Mouse (Mus musculus): ENCODE measurements around the gene Bloc1s5. TPM values are rescaled to one million over a fixed set of nuclear protein-coding genes. Genes with fewer than 3 reads are reported as not detected.

The Bloc1s5 gene
- polyA plus RNA-seq, 1 experiment = 3.5 TPM

DNA sequence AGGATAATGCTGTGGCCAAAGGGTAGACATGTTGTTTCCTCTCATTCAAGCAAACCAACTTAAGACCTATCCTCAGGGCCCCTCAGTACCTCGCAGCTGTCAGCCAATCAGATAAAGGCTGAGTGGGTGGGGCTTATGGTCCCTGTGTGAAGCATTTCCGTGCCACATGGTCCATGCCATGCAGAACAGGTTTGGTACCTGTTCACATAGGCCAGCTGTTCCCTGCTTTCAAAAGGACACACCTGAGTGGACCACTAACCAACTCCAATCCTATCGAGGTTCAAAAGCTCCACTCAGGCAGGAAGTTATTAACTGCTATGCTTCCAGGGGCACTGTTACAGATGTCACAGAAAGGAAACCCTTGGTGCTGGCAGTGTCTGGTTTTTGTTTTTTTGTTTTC lies 80.7 kb downstream of the Bloc1s5 start:
- Histone ChIP-seq H3K36me3 (ENCODE audit: control insufficient read depth, insufficient read depth, low read length) (no peaks in the 10 kb centered on the region), H3K4me3 (ENCODE audit: control insufficient read depth, insufficient read depth, low read length) (no peak overlapping the region), H3K4me1 (replicated peaks; ENCODE audit: control insufficient read depth, insufficient read depth, low read length) (no peaks in the 10 kb centered on the region), H3K27me3 (ENCODE audit: control insufficient read depth, insufficient read depth, low read length) (no peaks in the 10 kb centered on the region), H3K27ac (ENCODE audit: control insufficient read depth, insufficient read depth, low read length) (no peak overlapping the region)
- 59% methylated on average over 3 of the region's 3 CpGs for WGBS
- no peak for DNase-seq
- no peak for TF ChIP-seq POLR2A (IDR thresholded peaks at IDR 0.05; ENCODE audit: control insufficient read depth, extremely low read depth, insufficient read depth, low read length, poor library complexity)
- no peak for TF ChIP-seq CTCF (IDR thresholded peaks at IDR 0.05; ENCODE audit: borderline replicate concordance, control insufficient read depth, extremely low read depth, insufficient read depth, low read length, poor library complexity)

DNA sequence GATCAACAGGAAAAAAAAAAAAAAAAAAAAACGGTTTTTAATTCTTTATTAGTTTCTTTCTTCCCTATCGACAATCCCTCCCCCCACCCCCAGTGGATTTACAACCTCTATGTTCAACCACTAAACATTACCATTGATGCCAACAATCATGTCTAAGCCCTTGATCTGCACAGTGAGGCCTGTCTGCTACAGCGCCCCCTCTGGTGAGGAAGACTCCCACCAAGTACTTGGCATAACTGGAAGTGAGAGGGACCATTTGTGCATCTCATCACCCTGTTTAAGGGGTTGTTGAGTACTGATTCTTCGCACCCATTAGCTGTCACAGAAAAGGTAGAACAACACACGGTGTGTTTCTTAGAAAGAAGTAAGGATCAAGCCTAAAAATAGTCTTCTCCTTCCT lies 86.2 kb downstream of the Bloc1s5 start:
- Histone ChIP-seq H3K27ac (ENCODE audit: control insufficient read depth, insufficient read depth, low read length) (no peak overlapping the region), H3K36me3 (ENCODE audit: control insufficient read depth, insufficient read depth, low read length) (no peaks in the 10 kb centered on the region), H3K4me1 (replicated peaks; ENCODE audit: control insufficient read depth, insufficient read depth, low read length) (peaks cover 4% of the 10 kb centered on the region), H3K4me3 (ENCODE audit: control insufficient read depth, insufficient read depth, low read length) (no peak overlapping the region), H3K27me3 (ENCODE audit: control insufficient read depth, insufficient read depth, low read length) (no peaks in the 10 kb centered on the region)
- WGBS = 90% methylated on average over 5 of the region's 5 CpGs
- no peak for DNase-seq
- no peak for TF ChIP-seq POLR2A (IDR thresholded peaks at IDR 0.05; ENCODE audit: control insufficient read depth, extremely low read depth, insufficient read depth, low read length, poor library complexity)
- TF ChIP-seq CTCF (IDR thresholded peaks at IDR 0.05; ENCODE audit: borderline replicate concordance, control insufficient read depth, extremely low read depth, insufficient read depth, low read length, poor library complexity) = no peak

DNA sequence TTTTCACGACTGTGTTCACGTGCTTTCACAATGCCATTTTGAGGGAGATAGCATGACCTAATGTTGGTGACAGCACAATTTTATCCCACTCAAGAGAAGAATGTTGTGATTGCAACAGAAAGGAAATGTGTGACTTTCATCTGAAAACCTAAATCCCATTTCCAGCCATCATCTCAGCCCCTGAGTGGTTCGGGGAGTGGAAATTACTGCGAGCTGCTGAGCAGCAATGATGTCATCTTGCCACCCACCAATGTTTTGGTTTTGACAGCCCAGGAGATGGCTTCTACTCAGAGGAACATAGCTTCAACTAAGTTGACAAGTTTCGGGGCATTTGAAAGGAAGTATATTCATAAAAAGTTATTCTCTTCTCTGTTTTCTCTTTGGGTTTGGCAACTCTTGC lies 87.2 kb downstream of the Bloc1s5 start:
- Histone ChIP-seq H3K4me3 (ENCODE audit: control insufficient read depth, insufficient read depth, low read length) (no peak overlapping the region), H3K4me1 (replicated peaks; ENCODE audit: control insufficient read depth, insufficient read depth, low read length) (peaks cover 4% of the 10 kb centered on the region), H3K27ac (ENCODE audit: control insufficient read depth, insufficient read depth, low read length) (no peak overlapping the region), H3K27me3 (ENCODE audit: control insufficient read depth, insufficient read depth, low read length) (no peaks in the 10 kb centered on the region), H3K36me3 (ENCODE audit: control insufficient read depth, insufficient read depth, low read length) (no peaks in the 10 kb centered on the region)
- 92% methylated on average over 5 of the region's 5 CpGs for WGBS
- TF ChIP-seq POLR2A (IDR thresholded peaks at IDR 0.05; ENCODE audit: control insufficient read depth, extremely low read depth, insufficient read depth, low read length, poor library complexity) (no peak), CTCF (IDR thresholded peaks at IDR 0.05; ENCODE audit: borderline replicate concordance, control insufficient read depth, extremely low read depth, insufficient read depth, low read length, poor library complexity) (no peak)
- no peak for DNase-seq

DNA sequence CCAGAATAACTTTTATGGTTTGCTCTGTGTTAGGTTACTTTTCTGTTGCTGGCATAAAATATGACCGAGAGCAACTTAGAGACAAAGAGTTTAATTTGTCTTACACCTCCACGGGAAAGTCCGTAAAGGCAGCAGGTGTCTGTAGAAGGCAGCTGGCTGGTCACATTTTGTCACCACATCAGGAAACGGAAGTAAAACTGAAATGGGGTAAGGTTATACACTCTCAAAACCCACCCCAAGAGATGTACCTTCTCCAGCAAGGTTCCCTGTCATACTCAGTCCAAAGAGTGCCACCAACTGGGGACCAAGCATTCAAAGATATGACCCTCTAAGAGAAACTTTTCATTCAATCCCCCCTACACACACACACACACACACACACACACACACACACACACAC lies 88.2 kb downstream of the Bloc1s5 start:
- no peak overlapping the region for H3K4me3 ChIP-seq (ENCODE audit: control insufficient read depth, insufficient read depth, low read length)
- 22% methylated on average over 4 of the region's 4 CpGs for WGBS
- TF ChIP-seq CTCF (IDR thresholded peaks at IDR 0.05; ENCODE audit: borderline replicate concordance, control insufficient read depth, extremely low read depth, insufficient read depth, low read length, poor library complexity) (no peak), POLR2A (IDR thresholded peaks at IDR 0.05; ENCODE audit: control insufficient read depth, extremely low read depth, insufficient read depth, low read length, poor library complexity) (no peak)
- H3K27me3 ChIP-seq (ENCODE audit: control insufficient read depth, insufficient read depth, low read length) = no peaks in the 10 kb centered on the region
- H3K4me1 ChIP-seq (replicated peaks; ENCODE audit: control insufficient read depth, insufficient read depth, low read length) = peaks cover 4% of the 10 kb centered on the region
- no peak overlapping the region; the same call in 1 of the 2 replicates for H3K27ac ChIP-seq (ENCODE audit: control insufficient read depth, insufficient read depth, low read length)
- DNase-seq = no peak
- H3K36me3 ChIP-seq (ENCODE audit: control insufficient read depth, insufficient read depth, low read length) = no peaks in the 10 kb centered on the region

DNA sequence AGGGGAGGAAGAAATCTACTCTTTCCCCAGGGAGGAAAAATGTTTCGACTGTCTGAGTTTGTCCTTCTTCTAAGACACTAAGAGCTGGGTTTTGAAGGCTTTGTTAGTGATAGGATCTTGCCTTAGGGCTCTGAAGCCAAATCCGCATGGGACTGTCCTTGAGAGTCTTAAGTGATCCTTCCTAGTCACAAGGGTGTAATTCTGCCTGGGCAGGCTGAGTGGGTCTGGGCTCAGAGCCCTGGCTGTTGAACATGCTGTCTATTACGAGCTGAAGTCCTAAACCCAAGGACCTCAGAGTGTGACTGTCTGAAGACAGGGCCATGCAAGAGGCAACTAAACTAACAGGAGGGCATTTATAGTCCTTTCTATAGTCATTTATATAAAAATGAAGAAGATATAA lies 89.4 kb downstream of the Bloc1s5 start:
- TF ChIP-seq POLR2A (IDR thresholded peaks at IDR 0.05; ENCODE audit: control insufficient read depth, extremely low read depth, insufficient read depth, low read length, poor library complexity) = no peak
- TF ChIP-seq CTCF (IDR thresholded peaks at IDR 0.05; ENCODE audit: borderline replicate concordance, control insufficient read depth, extremely low read depth, insufficient read depth, low read length, poor library complexity) = no peak
- WGBS = 93% methylated on average over 3 of the region's 3 CpGs
- no peak for DNase-seq

DNA sequence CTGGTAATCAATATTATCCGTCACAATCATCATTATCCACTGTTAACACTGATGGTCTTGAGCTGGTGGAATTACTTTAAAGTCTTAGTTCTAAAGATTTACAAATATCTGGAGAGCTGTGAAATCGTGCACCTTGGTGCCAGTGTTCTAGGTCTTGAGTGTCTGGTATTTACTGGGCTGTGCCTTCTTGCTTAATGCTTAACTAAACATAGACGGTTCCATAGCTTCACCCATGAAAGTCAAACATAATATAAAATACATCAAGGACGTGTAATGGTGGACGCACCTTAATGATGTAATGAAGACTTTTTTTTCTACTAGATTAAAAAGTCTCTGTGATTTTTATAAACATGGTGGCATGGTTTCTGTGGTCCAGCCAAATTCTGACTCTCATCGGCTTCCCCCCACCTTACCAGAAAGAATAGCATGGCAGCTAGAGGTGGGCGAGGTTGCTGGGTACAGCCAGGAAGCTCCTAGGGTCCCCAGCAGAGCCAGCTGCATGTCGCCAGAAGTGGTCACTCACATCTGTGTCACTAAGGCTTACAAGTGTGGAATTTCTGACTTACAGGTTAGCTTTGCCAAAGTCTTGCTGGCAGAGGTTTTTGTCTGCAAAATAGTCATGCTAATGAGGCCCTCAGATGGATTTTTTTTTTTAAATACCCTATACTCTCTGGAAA lies 90.0 kb downstream of the Bloc1s5 start:
- no peak overlapping the region for H3K27ac ChIP-seq (ENCODE audit: control insufficient read depth, insufficient read depth, low read length)
- 94% methylated on average over 8 of the region's 8 CpGs for WGBS
- TF ChIP-seq CTCF (IDR thresholded peaks at IDR 0.05; ENCODE audit: borderline replicate concordance, control insufficient read depth, extremely low read depth, insufficient read depth, low read length, poor library complexity) = no peak
- TF ChIP-seq POLR2A (IDR thresholded peaks at IDR 0.05; ENCODE audit: control insufficient read depth, extremely low read depth, insufficient read depth, low read length, poor library complexity) = no peak
- no peak for DNase-seq
- no peak overlapping the region for H3K4me3 ChIP-seq (ENCODE audit: control insufficient read depth, insufficient read depth, low read length)
- no peaks in the 10 kb centered on the region for H3K36me3 ChIP-seq (ENCODE audit: control insufficient read depth, insufficient read depth, low read length)
- H3K27me3 ChIP-seq (ENCODE audit: control insufficient read depth, insufficient read depth, low read length) = no peaks in the 10 kb centered on the region
- peaks cover 4% of the 10 kb centered on the region for H3K4me1 ChIP-seq (replicated peaks; ENCODE audit: control insufficient read depth, insufficient read depth, low read length)

More for the DNA sequence above, 89.4 kb downstream of the Bloc1s5 start:
- Histone ChIP-seq H3K4me3 (ENCODE audit: control insufficient read depth, insufficient read depth, low read length) (no peak overlapping the region), H3K27me3 (ENCODE audit: control insufficient read depth, insufficient read depth, low read length) (no peaks in the 10 kb centered on the region), H3K4me1 (replicated peaks; ENCODE audit: control insufficient read depth, insufficient read depth, low read length) (peaks cover 4% of the 10 kb centered on the region), H3K36me3 (ENCODE audit: control insufficient read depth, insufficient read depth, low read length) (no peaks in the 10 kb centered on the region), H3K27ac (ENCODE audit: control insufficient read depth, insufficient read depth, low read length) (no peak overlapping the region)

Data from thymus, adult 2 months (tissue).